Mouse (Mus musculus) myocyte (in vitro differentiated cells): ENCODE measurements at regions not wholly inside any gene's neighbourhood (a gene's known extent, or its start where the extent isn't known, plus 50 kb on each side); places are given as distances from the start of the nearest gene placed in this dataset.

ENCODE experiments used
- E2F4 ChIP-seq: IDR thresholded peaks from one replicate; pipeline ENCODE4 v1.6.1; 2011; ENCODE audit warnings: mild to moderate bottlenecking, control low read depth, moderate library complexity; ENCODE audit not compliant: insufficient read depth
- MYOG ChIP-seq, 3 experiments: IDR thresholded peaks; one replicate each; pipeline ENCODE4 v1.6.1; 2011; ENCODE audit warnings: control low read depth in 2 of 3, low read depth in 2 of 3, mild to moderate bottlenecking in 2 of 3; ENCODE audit not compliant: insufficient read length in 2 of 3, control insufficient read depth in 1 of 3, insufficient read depth in 1 of 3
- POLR2A ChIP-seq: IDR thresholded peaks from one replicate; pipeline ENCODE4 v1.6.1; 2011; ENCODE audit warnings: low read depth, mild to moderate bottlenecking, control low read depth, moderate library complexity; ENCODE audit not compliant: insufficient read length
- TCF3 ChIP-seq: IDR thresholded peaks from one replicate; pipeline ENCODE4 v1.6.1; 2011; ENCODE audit warnings: low read depth, control low read depth; ENCODE audit not compliant: insufficient read length

DNA sequence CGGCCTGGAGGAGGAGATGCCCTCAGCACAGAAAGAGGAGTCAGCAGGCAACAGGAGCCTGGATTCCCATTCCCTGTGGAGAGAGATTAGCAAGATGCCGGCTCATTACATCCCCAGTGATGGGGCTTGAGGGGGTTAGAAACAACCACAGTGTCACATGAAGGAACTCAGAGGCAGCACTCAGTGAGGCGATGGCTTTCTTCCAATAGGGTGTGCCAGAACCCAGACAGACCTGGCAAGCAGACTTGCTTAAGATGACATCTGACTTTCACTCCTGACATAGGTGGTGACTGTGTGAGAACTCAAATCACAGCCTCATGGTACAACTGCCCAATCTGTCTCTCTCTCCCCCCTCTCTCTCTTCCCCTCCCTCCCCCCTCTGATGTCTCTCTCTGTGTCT is 50.1 kb upstream of the Atrnl1 start:
- TF ChIP-seq POLR2A (no peak), E2F4 (no peak), MYOG (IDR thresholded peaks at IDR 0.05; ENCODE audit: control insufficient read depth in 1 of 3, insufficient read depth in 1 of 3, insufficient read length in 2 of 3, low read depth in 2 of 3) (no peak), TCF3 (no peak)
